Mouse (Mus musculus): Measurements from ENCODE around the gene Coq5. TPM values are rescaled to one million over a fixed set of nuclear protein-coding genes. Genes with fewer than 3 reads are reported as not detected.

Gene Coq5
- polyA plus RNA-seq, 1 experiment: 17.5 TPM

DNA sequence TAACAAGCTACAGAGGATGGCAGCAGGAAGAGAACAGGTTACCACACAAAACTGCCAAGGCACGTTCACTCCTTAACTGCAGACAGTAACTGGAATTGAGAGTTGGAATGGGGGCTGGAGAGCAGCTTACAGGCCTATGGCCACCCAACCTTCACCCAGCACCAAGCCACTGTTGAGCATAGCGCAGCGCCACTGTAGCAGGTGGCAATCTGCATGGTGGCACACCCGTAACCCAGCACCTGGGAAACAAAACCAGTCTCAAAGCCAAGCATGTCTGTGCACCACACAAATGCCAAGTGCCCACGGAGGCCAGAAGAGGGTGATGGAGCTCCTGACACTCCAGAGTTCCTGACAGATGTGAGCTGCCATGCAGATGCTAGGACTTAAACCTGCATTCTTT is 13.1 kb upstream of the Coq5 start:
- Histone ChIP-seq H3K4me1 (ENCODE audit: control insufficient read depth, insufficient read depth, low read length) (peaks cover 10% of the 10 kb centered on the region), H3K4me3 (ENCODE audit: insufficient read depth, low read length) (no peak overlapping the region), H3K27ac (ENCODE audit: insufficient read depth, low read length) (no peak overlapping the region)
- no peak for TF ChIP-seq POLR2A (IDR thresholded peaks at IDR 0.05; ENCODE audit: low read depth, low read length)
- no peak for TF ChIP-seq CTCF (IDR thresholded peaks at IDR 0.05; ENCODE audit: borderline replicate concordance, insufficient read depth, low read length)

- no peak overlapping the region for H3K27ac ChIP-seq (ENCODE audit: insufficient read depth, low read length)
- TF ChIP-seq CTCF (IDR thresholded peaks at IDR 0.05; ENCODE audit: borderline replicate concordance, insufficient read depth, low read length) (no peak), POLR2A (IDR thresholded peaks at IDR 0.05; ENCODE audit: low read depth, low read length) (no peak)
- peaks cover 10% of the 10 kb centered on the region for H3K4me1 ChIP-seq (ENCODE audit: control insufficient read depth, insufficient read depth, low read length)
- no peak overlapping the region for H3K4me3 ChIP-seq (ENCODE audit: insufficient read depth, low read length)
Measured at GRCm38 (mm10) chr5:115266787-115267468, 12.5 kb upstream of the Coq5 start.

- H3K4me1 ChIP-seq (ENCODE audit: control insufficient read depth, insufficient read depth, low read length): peaks cover 10% of the 10 kb centered on the region
- H3K27ac ChIP-seq (ENCODE audit: insufficient read depth, low read length): no peak overlapping the region
- TF ChIP-seq POLR2A (IDR thresholded peaks at IDR 0.05; ENCODE audit: low read depth, low read length) (no peak), CTCF (IDR thresholded peaks at IDR 0.05; ENCODE audit: borderline replicate concordance, insufficient read depth, low read length) (no peak)
- no peak overlapping the region for H3K4me3 ChIP-seq (ENCODE audit: insufficient read depth, low read length)
Measured at GRCm38 (mm10) chr5:115267469-115268045, 11.9 kb upstream of the Coq5 start.

- TF ChIP-seq POLR2A (IDR thresholded peaks at IDR 0.05; ENCODE audit: low read depth, low read length): no peak
- no peak for TF ChIP-seq CTCF (IDR thresholded peaks at IDR 0.05; ENCODE audit: borderline replicate concordance, insufficient read depth, low read length)
- H3K27ac ChIP-seq (ENCODE audit: insufficient read depth, low read length): no peak overlapping the region
Measured at GRCm38 (mm10) chr5:115268266-115268665, 11.2 kb upstream of the Coq5 start.

DNA sequence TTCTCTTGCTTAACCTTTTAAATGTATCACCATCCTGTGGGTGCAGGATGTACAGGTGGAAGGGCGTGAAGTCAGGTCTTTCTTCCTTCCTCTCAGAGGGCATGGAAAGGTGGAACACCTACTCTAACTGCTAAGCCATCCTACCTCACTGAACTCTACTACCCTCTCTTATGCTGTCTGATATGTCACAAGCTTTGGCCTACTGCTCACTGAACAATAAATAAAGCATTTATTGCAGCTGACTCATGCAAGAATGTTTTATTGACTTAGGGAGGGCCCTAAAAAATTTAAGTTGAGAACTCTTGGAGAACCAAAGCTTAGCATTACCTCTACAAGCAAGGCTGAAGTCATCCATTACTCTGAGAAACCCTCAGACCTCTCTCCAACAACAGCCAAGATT is 9.5 kb upstream of the Coq5 start:
- TF ChIP-seq CTCF (IDR thresholded peaks at IDR 0.05; ENCODE audit: borderline replicate concordance, insufficient read depth, low read length) (no peak), POLR2A (IDR thresholded peaks at IDR 0.05; ENCODE audit: low read depth, low read length) (no peak)
- H3K4me1 ChIP-seq (ENCODE audit: control insufficient read depth, insufficient read depth, low read length): peaks cover 13% of the 10 kb centered on the region
- H3K4me3 ChIP-seq (ENCODE audit: insufficient read depth, low read length): no peak overlapping the region; the same call in 1 of the 2 replicates
- H3K27ac ChIP-seq (ENCODE audit: insufficient read depth, low read length): no peak overlapping the region

More at GRCm38 (mm10) chr5:115268266-115268665, 11.2 kb upstream of the Coq5 start:
- H3K4me3 ChIP-seq (ENCODE audit: insufficient read depth, low read length): no peak overlapping the region
- peaks cover 12% of the 10 kb centered on the region for H3K4me1 ChIP-seq (ENCODE audit: control insufficient read depth, insufficient read depth, low read length)

- TF ChIP-seq POLR2A (IDR thresholded peaks at IDR 0.05; ENCODE audit: low read depth, low read length) (no peak), CTCF (IDR thresholded peaks at IDR 0.05; ENCODE audit: borderline replicate concordance, insufficient read depth, low read length) (no peak)
- H3K4me3 ChIP-seq (ENCODE audit: insufficient read depth, low read length): peak overlapping the region; percentile 80
- peaks cover 13% of the 10 kb centered on the region for H3K4me1 ChIP-seq (ENCODE audit: control insufficient read depth, insufficient read depth, low read length)
- peak overlapping the region; percentile 48 for H3K27ac ChIP-seq (ENCODE audit: insufficient read depth, low read length)
Measured at GRCm38 (mm10) chr5:115271931-115272811, 7.3 kb upstream of the Coq5 start.

DNA sequence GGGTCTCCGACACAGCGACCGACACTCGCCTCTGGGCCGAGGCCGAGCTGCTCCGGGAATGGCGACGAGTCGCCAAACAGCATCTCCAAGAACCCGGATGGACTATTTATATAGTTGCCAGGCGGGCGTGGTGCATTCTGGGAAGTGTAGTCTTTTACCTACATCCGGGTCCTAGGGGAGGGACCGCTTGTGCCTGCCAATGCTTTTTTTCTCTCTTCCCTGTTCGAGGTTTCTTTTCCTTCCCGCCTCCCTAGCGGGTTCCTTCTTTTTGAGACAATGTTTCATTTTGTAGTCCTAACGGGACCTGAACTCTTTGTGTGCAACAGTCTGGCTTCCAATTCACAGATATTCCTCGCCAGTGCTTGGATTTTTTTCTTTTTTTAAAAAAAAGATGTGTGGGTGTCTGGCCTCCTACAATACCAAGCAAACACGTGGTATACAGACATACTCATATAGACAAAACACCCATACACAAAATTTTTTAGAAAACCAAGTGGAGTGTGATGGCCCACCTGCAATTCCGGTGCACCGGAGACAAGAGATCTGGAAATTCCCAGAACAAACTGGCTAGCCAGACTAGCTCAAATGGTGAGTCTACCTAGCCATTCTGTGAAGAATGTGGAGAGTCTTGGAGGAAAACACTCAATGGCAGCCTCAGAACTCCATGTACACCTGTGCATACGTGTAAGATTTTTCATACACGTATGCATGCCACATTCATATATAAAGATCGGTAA is 6.5 kb upstream of the Coq5 start, which contains the start of gene Rnf10:
Gene Rnf10 (minus strand): TSS at position 87 of the 737 bp plus-strand sequence.
- H3K4me3 ChIP-seq (ENCODE audit: insufficient read depth, low read length): peak within 1 kb of the TSS; percentile 80
- H3K4me1 ChIP-seq (ENCODE audit: control insufficient read depth, insufficient read depth, low read length): peaks cover 13% of the 10 kb centered on the region
- H3K27ac ChIP-seq (ENCODE audit: insufficient read depth, low read length): peak within 1 kb of the TSS; percentile 65
- TF ChIP-seq CTCF (IDR thresholded peaks at IDR 0.05; ENCODE audit: borderline replicate concordance, insufficient read depth, low read length): no peak
- peak; percentile 99 for TF ChIP-seq POLR2A (IDR thresholded peaks at IDR 0.05; ENCODE audit: low read depth, low read length)

DNA sequence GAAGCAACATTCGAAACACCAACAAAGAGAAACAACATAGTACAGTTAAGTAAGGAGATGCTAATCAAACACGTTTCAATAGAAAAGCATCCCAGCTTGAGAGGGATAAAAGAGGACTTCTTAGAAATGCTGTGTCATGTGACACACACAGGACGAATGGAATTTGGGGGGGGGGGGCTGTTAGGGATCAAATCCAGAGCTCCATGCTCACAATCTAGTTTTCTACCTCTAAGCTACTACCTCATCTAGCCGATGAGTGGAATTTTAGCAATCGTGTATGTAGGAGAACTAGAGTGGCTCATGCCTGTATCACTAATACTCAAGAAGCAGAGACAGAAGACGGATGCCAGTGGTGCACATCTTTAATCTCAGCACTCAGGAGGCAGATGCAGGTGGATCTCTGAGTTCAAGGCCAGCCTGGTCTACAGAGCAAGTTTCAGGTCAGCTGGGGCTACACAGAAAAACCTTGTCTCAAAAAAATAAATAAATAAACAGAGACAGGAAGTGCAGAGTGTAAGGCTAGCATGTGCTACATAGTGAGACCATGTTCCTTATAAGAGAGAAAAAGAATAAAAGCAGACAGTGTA is 5.8 kb upstream of the Coq5 start:
- TF ChIP-seq CTCF (IDR thresholded peaks at IDR 0.05; ENCODE audit: borderline replicate concordance, insufficient read depth, low read length) (no peak), POLR2A (IDR thresholded peaks at IDR 0.05; ENCODE audit: low read depth, low read length) (no peak)
- H3K4me3 ChIP-seq (ENCODE audit: insufficient read depth, low read length): no peak overlapping the region
- H3K4me1 ChIP-seq (ENCODE audit: control insufficient read depth, insufficient read depth, low read length): peaks cover 13% of the 10 kb centered on the region
- 0 out of 2 replicates have a peak overlapping the region, but pooled peaks have one; percentile 65 for H3K27ac ChIP-seq (ENCODE audit: insufficient read depth, low read length)

GRCm38 (mm10) chr5:115274353-115274752 is 5.1 kb upstream of the Coq5 start:
- peaks cover 13% of the 10 kb centered on the region for H3K4me1 ChIP-seq (ENCODE audit: control insufficient read depth, insufficient read depth, low read length)
- TF ChIP-seq POLR2A (IDR thresholded peaks at IDR 0.05; ENCODE audit: low read depth, low read length) (no peak), CTCF (IDR thresholded peaks at IDR 0.05; ENCODE audit: borderline replicate concordance, insufficient read depth, low read length) (no peak)
- H3K4me3 ChIP-seq (ENCODE audit: insufficient read depth, low read length): no peak overlapping the region
- H3K27ac ChIP-seq (ENCODE audit: insufficient read depth, low read length): no peak overlapping the region

All from embryonic fibroblast, embryonic 13.5 days (primary cell).